Mouse (Mus musculus): ENCODE data around the gene Haus7. TPM values are rescaled to one million over a fixed set of nuclear protein-coding genes. Genes with fewer than 3 reads are reported as not detected.

Haus7 gene
- polyA plus RNA-seq, 1 experiment: 26.2 TPM

- H3K4me1 ChIP-seq (ENCODE audit: control insufficient read depth, insufficient read depth, low read length): no peaks in the 10 kb centered on the region
- no peak for TF ChIP-seq EP300 (IDR thresholded peaks at IDR 0.05; ENCODE audit: insufficient read depth, low read depth, low read length)
- TF ChIP-seq CTCF (IDR thresholded peaks at IDR 0.05; ENCODE audit: low read depth, low read length): no peak
- no peak for TF ChIP-seq POLR2A (IDR thresholded peaks at IDR 0.05; ENCODE audit: insufficient read depth, low read length)
- H3K4me3 ChIP-seq (ENCODE audit: low read depth, low read length): no peak overlapping the region
- no peaks in the 10 kb centered on the region for H3K9me3 ChIP-seq (replicated peaks; ENCODE audit: control insufficient read depth, insufficient read depth, low read length, poor library complexity, severe bottlenecking)
- H3K36me3 ChIP-seq (ENCODE audit: control insufficient read depth, insufficient read depth, low read length, poor library complexity, severe bottlenecking): no peaks in the 10 kb centered on the region
- no peaks in the 10 kb centered on the region for H3K27me3 ChIP-seq (ENCODE audit: control insufficient read depth, insufficient read depth, low read length, poor library complexity, severe bottlenecking)
- no peak overlapping the region for H3K27ac ChIP-seq (ENCODE audit: insufficient read depth, low read length)
- H3K9ac ChIP-seq (ENCODE audit: low read depth, poor library complexity, severe bottlenecking): no peak overlapping the region
These were observed 31.3 kb upstream of the Haus7 start for GRCm38 (mm10) chrX:73490186-73490585.

- Histone ChIP-seq H3K9ac (ENCODE audit: low read depth, poor library complexity, severe bottlenecking) (no peak overlapping the region), H3K4me3 (ENCODE audit: low read depth, low read length) (no peak overlapping the region), H3K9me3 (replicated peaks; ENCODE audit: control insufficient read depth, insufficient read depth, low read length, poor library complexity, severe bottlenecking) (no peaks in the 10 kb centered on the region), H3K27ac (ENCODE audit: insufficient read depth, low read length) (no peak overlapping the region), H3K4me1 (ENCODE audit: control insufficient read depth, insufficient read depth, low read length) (no peaks in the 10 kb centered on the region), H3K36me3 (ENCODE audit: control insufficient read depth, insufficient read depth, low read length, poor library complexity, severe bottlenecking) (no peaks in the 10 kb centered on the region), H3K27me3 (ENCODE audit: control insufficient read depth, insufficient read depth, low read length, poor library complexity, severe bottlenecking) (no peaks in the 10 kb centered on the region)
- TF ChIP-seq POLR2A (IDR thresholded peaks at IDR 0.05; ENCODE audit: insufficient read depth, low read length): no peak
These were observed 28.1 kb upstream of the Haus7 start for GRCm38 (mm10) chrX:73486920-73487319.

GRCm38 (mm10) chrX:73484870-73485269, 26.0 kb upstream of the Haus7 start:
- H3K36me3 ChIP-seq (ENCODE audit: control insufficient read depth, insufficient read depth, low read length, poor library complexity, severe bottlenecking): no peaks in the 10 kb centered on the region
- no peak overlapping the region for H3K9ac ChIP-seq (ENCODE audit: low read depth, poor library complexity, severe bottlenecking)
- no peaks in the 10 kb centered on the region for H3K27me3 ChIP-seq (ENCODE audit: control insufficient read depth, insufficient read depth, low read length, poor library complexity, severe bottlenecking)
- H3K4me1 ChIP-seq (ENCODE audit: control insufficient read depth, insufficient read depth, low read length): no peaks in the 10 kb centered on the region
- H3K27ac ChIP-seq (ENCODE audit: insufficient read depth, low read length): no peak overlapping the region
- H3K4me3 ChIP-seq (ENCODE audit: low read depth, low read length): no peak overlapping the region
- TF ChIP-seq CTCF (IDR thresholded peaks at IDR 0.05; ENCODE audit: low read depth, low read length) (no peak), POLR2A (IDR thresholded peaks at IDR 0.05; ENCODE audit: insufficient read depth, low read length) (no peak), EP300 (IDR thresholded peaks at IDR 0.05; ENCODE audit: insufficient read depth, low read depth, low read length) (no peak)
- no peaks in the 10 kb centered on the region for H3K9me3 ChIP-seq (replicated peaks; ENCODE audit: control insufficient read depth, insufficient read depth, low read length, poor library complexity, severe bottlenecking)

- Histone ChIP-seq H3K36me3 (ENCODE audit: control insufficient read depth, insufficient read depth, low read length, poor library complexity, severe bottlenecking) (no peaks in the 10 kb centered on the region), H3K9ac (ENCODE audit: low read depth, poor library complexity, severe bottlenecking) (no peak overlapping the region), H3K9me3 (replicated peaks; ENCODE audit: control insufficient read depth, insufficient read depth, low read length, poor library complexity, severe bottlenecking) (no peaks in the 10 kb centered on the region), H3K27ac (ENCODE audit: insufficient read depth, low read length) (no peak overlapping the region), H3K4me1 (ENCODE audit: control insufficient read depth, insufficient read depth, low read length) (no peaks in the 10 kb centered on the region), H3K27me3 (ENCODE audit: control insufficient read depth, insufficient read depth, low read length, poor library complexity, severe bottlenecking) (no peaks in the 10 kb centered on the region), H3K4me3 (ENCODE audit: low read depth, low read length) (no peak overlapping the region)
- TF ChIP-seq CTCF (IDR thresholded peaks at IDR 0.05; ENCODE audit: low read depth, low read length) (no peak), EP300 (IDR thresholded peaks at IDR 0.05; ENCODE audit: insufficient read depth, low read depth, low read length) (no peak), POLR2A (IDR thresholded peaks at IDR 0.05; ENCODE audit: insufficient read depth, low read length) (no peak)
These were observed 25.2 kb upstream of the Haus7 start for GRCm38 (mm10) chrX:73484076-73484475.

GRCm38 (mm10) chrX:73483484-73483810, 24.6 kb upstream of the Haus7 start, which contains the start of gene Bgn:
Bgn (plus strand) TSS chrX:73483602.
- H3K36me3 ChIP-seq (ENCODE audit: control insufficient read depth, insufficient read depth, low read length, poor library complexity, severe bottlenecking): no peaks in the 10 kb centered on the region
- H3K9ac ChIP-seq (ENCODE audit: low read depth, poor library complexity, severe bottlenecking): no peak within 1 kb of the TSS
- TF ChIP-seq POLR2A (IDR thresholded peaks at IDR 0.05; ENCODE audit: insufficient read depth, low read length): no peak
- TF ChIP-seq CTCF (IDR thresholded peaks at IDR 0.05; ENCODE audit: low read depth, low read length): no peak
- TF ChIP-seq EP300 (IDR thresholded peaks at IDR 0.05; ENCODE audit: insufficient read depth, low read depth, low read length): no peak

GRCm38 (mm10) chrX:73482643-73483483, 24.0 kb upstream of the Haus7 start:
- Histone ChIP-seq H3K9me3 (replicated peaks; ENCODE audit: control insufficient read depth, insufficient read depth, low read length, poor library complexity, severe bottlenecking) (no peaks in the 10 kb centered on the region), H3K4me3 (ENCODE audit: low read depth, low read length) (no peak overlapping the region), H3K36me3 (ENCODE audit: control insufficient read depth, insufficient read depth, low read length, poor library complexity, severe bottlenecking) (no peaks in the 10 kb centered on the region), H3K27me3 (ENCODE audit: control insufficient read depth, insufficient read depth, low read length, poor library complexity, severe bottlenecking) (no peaks in the 10 kb centered on the region), H3K9ac (ENCODE audit: low read depth, poor library complexity, severe bottlenecking) (no peak overlapping the region), H3K4me1 (ENCODE audit: control insufficient read depth, insufficient read depth, low read length) (no peaks in the 10 kb centered on the region), H3K27ac (ENCODE audit: insufficient read depth, low read length) (no peak overlapping the region)
- TF ChIP-seq POLR2A (IDR thresholded peaks at IDR 0.05; ENCODE audit: insufficient read depth, low read length): no peak
- no peak for TF ChIP-seq CTCF (IDR thresholded peaks at IDR 0.05; ENCODE audit: low read depth, low read length)
- TF ChIP-seq EP300 (IDR thresholded peaks at IDR 0.05; ENCODE audit: insufficient read depth, low read depth, low read length): no peak

More at GRCm38 (mm10) chrX:73483484-73483810, 24.6 kb upstream of the Haus7 start, which contains the start of gene Bgn:
- Histone ChIP-seq H3K27ac (ENCODE audit: insufficient read depth, low read length) (no peak within 1 kb of the TSS), H3K9me3 (replicated peaks; ENCODE audit: control insufficient read depth, insufficient read depth, low read length, poor library complexity, severe bottlenecking) (no peaks in the 10 kb centered on the region), H3K4me1 (ENCODE audit: control insufficient read depth, insufficient read depth, low read length) (no peaks in the 10 kb centered on the region), H3K27me3 (ENCODE audit: control insufficient read depth, insufficient read depth, low read length, poor library complexity, severe bottlenecking) (no peaks in the 10 kb centered on the region), H3K4me3 (ENCODE audit: low read depth, low read length) (no peak within 1 kb of the TSS)

All from ES-Bruce4 (cell line).